Mouse (Mus musculus) bone marrow macrophage, adult 2 months (primary cell): ENCODE measurements around the gene Doc2b. TPM values are rescaled to one million over a fixed set of nuclear protein-coding genes. Genes with fewer than 3 reads are reported as not detected.

ENCODE experiments used
- H3K27ac ChIP-seq: 2 replicates; pipeline ENCODE4 v1.5.1; 2012; ENCODE audit warnings: low read depth, low read length; ENCODE audit not compliant: insufficient read depth
- H3K4me1 ChIP-seq: 2 replicates; pipeline ENCODE4 v1.6.1; 2012; ENCODE audit warnings: low read length; ENCODE audit not compliant: control insufficient read depth, insufficient read depth
- H3K4me3 ChIP-seq: 2 replicates; pipeline ENCODE4 v1.5.1; 2012; ENCODE audit warnings: mild to moderate bottlenecking, low read length, moderate library complexity; ENCODE audit not compliant: insufficient read depth
- CTCF ChIP-seq: IDR thresholded peaks from 2 replicates; pipeline ENCODE4 v1.5.1; 2012; ENCODE audit warnings: low read depth, mild to moderate bottlenecking, low read length, moderate library complexity
- POLR2A ChIP-seq: IDR thresholded peaks from 2 replicates; pipeline ENCODE4 v1.6.1; 2012; ENCODE audit warnings: mild to moderate bottlenecking, low read depth, low read length, borderline replicate concordance
- polyA plus RNA-seq: library from polyadenylated mRNA; stranded (reverse); fragments of >200 nt; gene quantifications from 2 replicates; pipeline ENCODE4 v1.2.4, GENCODE M21; 2012; ENCODE audit not compliant: missing spikeins, insufficient read depth, insufficient read length

The Doc2b gene
- polyA plus RNA-seq, 1 experiment = not detected

GRCm38 (mm10) chr11:75793351-75793750 lies 2.5 kb downstream of the Doc2b start:
- no peaks in the 10 kb centered on the region for H3K4me1 ChIP-seq
- TF ChIP-seq POLR2A (no peak), CTCF (no peak)
- no peak overlapping the region for H3K27ac ChIP-seq

GRCm38 (mm10) chr11:75792535-75792934 lies 3.3 kb downstream of the Doc2b start:
- TF ChIP-seq POLR2A (no peak), CTCF (no peak)
- H3K4me1 ChIP-seq = no peaks in the 10 kb centered on the region
- H3K4me3 ChIP-seq = no peak overlapping the region
- no peak overlapping the region for H3K27ac ChIP-seq

More at GRCm38 (mm10) chr11:75793351-75793750, 2.5 kb downstream of the Doc2b start:
- no peak overlapping the region for H3K4me3 ChIP-seq

- H3K4me3 ChIP-seq = no peak overlapping the region
Measured at GRCm38 (mm10) chr11:75785897-75786296, 10.0 kb downstream of the Doc2b start.

GRCm38 (mm10) chr11:75783799-75784198 lies 12.1 kb downstream of the Doc2b start:
- Histone ChIP-seq H3K4me3 (no peak overlapping the region), H3K4me1 (no peaks in the 10 kb centered on the region), H3K27ac (no peak overlapping the region)
- no peak for TF ChIP-seq POLR2A
- TF ChIP-seq CTCF = no peak

More at GRCm38 (mm10) chr11:75785897-75786296, 10.0 kb downstream of the Doc2b start:
- no peak overlapping the region for H3K27ac ChIP-seq
- no peak for TF ChIP-seq POLR2A
- TF ChIP-seq CTCF = no peak
- no peaks in the 10 kb centered on the region for H3K4me1 ChIP-seq

- H3K4me3 ChIP-seq = no peak overlapping the region
- TF ChIP-seq CTCF (peak; percentile 67), POLR2A (no peak)
Measured at GRCm38 (mm10) chr11:75781919-75782318, 13.9 kb downstream of the Doc2b start.

GRCm38 (mm10) chr11:75775919-75776318 lies 19.9 kb downstream of the Doc2b start:
- Histone ChIP-seq H3K4me3 (no peak overlapping the region), H3K4me1 (no peaks in the 10 kb centered on the region), H3K27ac (no peak overlapping the region)
- no peak for TF ChIP-seq CTCF
- TF ChIP-seq POLR2A = no peak

More at GRCm38 (mm10) chr11:75781919-75782318, 13.9 kb downstream of the Doc2b start:
- H3K27ac ChIP-seq = no peak overlapping the region
- no peaks in the 10 kb centered on the region for H3K4me1 ChIP-seq

- Histone ChIP-seq H3K27ac (no peak overlapping the region), H3K4me3 (no peak overlapping the region), H3K4me1 (peaks cover 8% of the 10 kb centered on the region)
- no peak for TF ChIP-seq CTCF
- TF ChIP-seq POLR2A = no peak
Measured at GRCm38 (mm10) chr11:75772562-75772961, 23.3 kb downstream of the Doc2b start.

GRCm38 (mm10) chr11:75769206-75769605 lies 26.6 kb downstream of the Doc2b start:
- Histone ChIP-seq H3K27ac (no peak overlapping the region), H3K4me3 (peak overlapping the region; percentile 43), H3K4me1 (peaks cover 8% of the 10 kb centered on the region)
- no peak for TF ChIP-seq POLR2A
- TF ChIP-seq CTCF = no peak

- H3K4me3 ChIP-seq = no peak overlapping the region
- TF ChIP-seq POLR2A (no peak), CTCF (no peak)
- peaks cover 8% of the 10 kb centered on the region for H3K4me1 ChIP-seq
- no peak overlapping the region for H3K27ac ChIP-seq
Measured at GRCm38 (mm10) chr11:75768091-75768989, 27.5 kb downstream of the Doc2b start.

GRCm38 (mm10) chr11:75767014-75767413 lies 28.8 kb downstream of the Doc2b start:
- TF ChIP-seq CTCF (no peak), POLR2A (no peak)
- Histone ChIP-seq H3K4me3 (no peak overlapping the region), H3K4me1 (peaks cover 8% of the 10 kb centered on the region)

More at GRCm38 (mm10) chr11:75767014-75767413, 28.8 kb downstream of the Doc2b start:
- no peak overlapping the region for H3K27ac ChIP-seq
